Mouse (Mus musculus): Measurements from ENCODE around the gene Lgsn. TPM values are rescaled to one million over a fixed set of nuclear protein-coding genes. Genes with fewer than 3 reads are reported as not detected.

Gene Lgsn
- total and polyA plus RNA-seq, 3 experiments, result 0.08 to 0.70 TPM; not detected in 1

DNA sequence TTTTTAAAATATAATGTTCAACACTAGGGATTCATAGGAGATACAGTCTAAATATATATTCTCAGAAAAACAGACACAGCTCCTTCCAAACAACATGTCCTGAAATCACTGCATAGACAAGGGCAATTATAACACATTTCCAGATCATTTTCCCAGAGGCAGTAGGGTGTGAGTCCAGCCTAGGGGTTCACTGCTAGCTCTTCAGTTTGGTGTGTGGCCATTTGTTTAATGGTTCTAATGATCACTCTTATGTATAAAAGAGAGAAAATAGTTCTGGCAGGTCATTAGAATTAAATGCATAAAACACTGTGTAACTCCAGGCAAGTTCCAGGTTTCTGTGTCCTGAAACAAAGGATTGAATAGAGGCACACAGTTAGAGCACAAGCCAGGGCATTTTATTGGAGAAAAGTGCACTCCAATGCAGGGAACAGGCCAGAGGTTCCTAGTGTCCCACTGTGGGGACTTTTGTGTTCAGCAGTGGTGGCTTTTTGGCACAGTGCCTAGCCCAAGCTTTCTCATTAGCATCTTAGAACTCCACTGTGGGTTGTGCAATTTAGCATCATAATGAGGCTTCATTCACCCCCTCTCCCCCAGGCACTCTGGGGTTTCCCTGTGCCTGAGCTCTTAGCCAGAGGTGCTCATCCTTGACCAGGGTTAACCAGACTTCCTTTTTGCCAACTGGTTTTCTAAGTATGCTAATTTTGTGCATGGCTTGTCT, 57.3 kb downstream of the Lgsn start:
- in situ Hi-C loops (cut with MboI; ENCODE audit: low pct_ligation_motif_present, low pct_unique_long_range_greater_than_20kb, low sequenced_read_pairs), result no loop called here
- H3K9ac ChIP-seq (ENCODE audit: insufficient read depth, low read depth), result no peak overlapping the region
- H3K9me3 ChIP-seq (replicated peaks; ENCODE audit: low read length), result no peaks in the 10 kb centered on the region
- no peak overlapping the region; the same call in 1 of the 2 replicates for H3K4me2 ChIP-seq (ENCODE audit: insufficient read depth, low read depth, poor library complexity, severe bottlenecking)
- H3K27me3 ChIP-seq (replicated peaks), result no peaks in the 10 kb centered on the region
- H3K79me2 ChIP-seq (replicated peaks; ENCODE audit: control insufficient read depth, extremely low read depth, insufficient read depth, poor library complexity, severe bottlenecking), result no peaks in the 10 kb centered on the region
- H3K36me3 ChIP-seq (replicated peaks in 1 of 2; ENCODE audit: control insufficient read depth in 1 of 2, insufficient read depth in 1 of 2, low read length in 1 of 2), result no peaks in the 10 kb centered on the region
- H3K4me1 ChIP-seq (ENCODE audit: control insufficient read depth in 1 of 2, insufficient read depth in 2 of 2), result peaks cover 12 to 29% of the 10 kb centered on the region in 2 experiments
- TF ChIP-seq IRF4 (IDR thresholded peaks at IDR 0.05; ENCODE audit: low read depth, low read length), result peak; percentile 13; the same call in 1 of the 2 replicates
- TF ChIP-seq E2F4 (IDR thresholded peaks at IDR 0.05; ENCODE audit: insufficient replicate concordance, low read depth, low read length), result no peak
- TF ChIP-seq BHLHE40 (IDR thresholded peaks at IDR 0.05; ENCODE audit: low read depth, low read length), result 0 out of 2 replicates have a peak, but pooled peaks have one; percentile 9
- TF ChIP-seq ETS1 (conservative IDR thresholded peaks at IDR 0.05; ENCODE audit: low read depth, low read length), result peak; percentile 46; the same call in 1 of the 2 replicates
- TF ChIP-seq ZC3H11A (IDR thresholded peaks at IDR 0.05; ENCODE audit: low read depth, low read length), result no peak
- no peak for TF ChIP-seq MXI1 (IDR thresholded peaks at IDR 0.05; ENCODE audit: low read depth, low read length)
- TF ChIP-seq USF2 (conservative IDR thresholded peaks at IDR 0.05; ENCODE audit: low read depth, low read length), result no peak
- TF ChIP-seq EP300 (IDR thresholded peaks at IDR 0.05; ENCODE audit: low read length), result peak; percentile 65
- TF ChIP-seq MAZ (IDR thresholded peaks at IDR 0.05; ENCODE audit: low read depth, low read length), result peak; percentile 17; the same call in 1 of the 2 replicates
- TF ChIP-seq CHD1 (IDR thresholded peaks at IDR 0.05; ENCODE audit: low read depth, low read length), result no peak
- TF ChIP-seq TCF12 (IDR thresholded peaks at IDR 0.05; ENCODE audit: low read depth, low read length), result 0 out of 2 replicates have a peak, but pooled peaks have one; percentile 21
- no peak for TF ChIP-seq SMC3 (IDR thresholded peaks at IDR 0.05; ENCODE audit: low read depth, low read length)
- no peak for TF ChIP-seq ZNF384 (IDR thresholded peaks at IDR 0.05; ENCODE audit: low read depth, low read length)
- TF ChIP-seq POLR2A (IDR thresholded peaks at IDR 0.05; ENCODE audit: low read depth, low read length), result no peak
- TF ChIP-seq KAT2A (IDR thresholded peaks at IDR 0.05; ENCODE audit: insufficient replicate concordance, low read length), result no peak
- no peak for TF ChIP-seq RCOR1 (conservative IDR thresholded peaks at IDR 0.05; ENCODE audit: low read depth, low read length)
- no peak overlapping the region for H3K27ac ChIP-seq (ENCODE audit: insufficient read depth, low read depth)
- peak; percentile 76 for DNase-seq (ENCODE audit: extremely low read depth)
- dilution Hi-C loops (cut with MboI; ENCODE audit: extremely low pct_ligation_motif_present, extremely low pct_unique_long_range_greater_than_20kb, low sequenced_read_pairs), result no loop called here
- H3K4me3 ChIP-seq (replicated peaks in 1 of 3; ENCODE audit: low read depth in 2 of 3, low read length in 2 of 3, poor library complexity in 1 of 3), result no peak overlapping the region

Other genes starting within 250 kb of the Lgsn start
- gene AC153137.1, start 198.4 kb upstream of the Lgsn start, total RNA-seq (2012; rRNA removed), result not detected in 2 replicates
- gene AC153137.1, start 198.4 kb upstream of the Lgsn start, total RNA-seq (2014; rRNA removed), result not detected in 2 replicates
- gene AC153137.1, start 198.4 kb upstream of the Lgsn start, polyA plus RNA-seq (2012; ENCODE audit: insufficient read length, low read depth), result not detected in 2 replicates
- gene 4931428L18Rik, start 46.3 kb downstream of the Lgsn start, total RNA-seq (2012; rRNA removed), result 3.0 and 4.6 TPM in 2 replicates
- gene 4931428L18Rik, start 46.3 kb downstream of the Lgsn start, total RNA-seq (2014; rRNA removed), result 9.3 and 9.7 TPM in 2 replicates
- 11.0 and 13.1 TPM in 2 replicates for gene 4931428L18Rik, start 46.3 kb downstream of the Lgsn start, polyA plus RNA-seq (2012; ENCODE audit: insufficient read length, low read depth)
- gene Pih1d3, start 46.4 kb downstream of the Lgsn start, total RNA-seq (2012; rRNA removed), result 0.17 TPM in 1 of 2 replicates, not detected in the other
- 0.35 and 0.47 TPM in 2 replicates for gene Pih1d3, start 46.4 kb downstream of the Lgsn start, total RNA-seq (2014; rRNA removed)
- gene Pih1d3, start 46.4 kb downstream of the Lgsn start, polyA plus RNA-seq (2012; ENCODE audit: insufficient read length, low read depth), result 0.27 and 0.31 TPM in 2 replicates